Mouse (Mus musculus) thymus, adult 2 months (tissue): Measurements from ENCODE around the gene Fkbp1b. TPM values are rescaled to one million over a fixed set of nuclear protein-coding genes. Genes with fewer than 3 reads are reported as not detected.
"Not testable (repeated sequence)": the region's sequence is repeated elsewhere in the genome, so short reads cannot be mapped to it uniquely, and the experiment has no call there.

Experiments
- DNase-seq: peaks from one replicate; pipeline ENCODE4 v3.0.0; 2021
- H3K27ac ChIP-seq: fragments of 200-500 bp; 2 replicates; pipeline ENCODE4 v1.5.1; 2012; ENCODE audit warnings: low read length, control low read depth; ENCODE audit not compliant: control insufficient read depth, insufficient read depth
- H3K27me3 ChIP-seq: fragments of 200-500 bp; 2 replicates; pipeline ENCODE4 v1.6.1; 2012; ENCODE audit warnings: mild to moderate bottlenecking, low read length, moderate library complexity, mixed read lengths; ENCODE audit not compliant: control insufficient read depth, insufficient read depth
- H3K36me3 ChIP-seq: fragments of 200-500 bp; 2 replicates; pipeline ENCODE4 v1.6.1; 2012; ENCODE audit warnings: mild to moderate bottlenecking, low read length, moderate library complexity; ENCODE audit not compliant: control insufficient read depth, insufficient read depth
- H3K4me1 ChIP-seq: fragments of 200-500 bp; replicated peaks from 2 replicates; pipeline ENCODE4 v1.6.1; 2012; ENCODE audit warnings: low read length; ENCODE audit not compliant: control insufficient read depth, insufficient read depth
- H3K4me3 ChIP-seq: fragments of 200-500 bp; 2 replicates; pipeline ENCODE4 v1.5.1; 2012; ENCODE audit warnings: mild to moderate bottlenecking, low read length, control low read depth, moderate library complexity; ENCODE audit not compliant: control insufficient read depth, insufficient read depth
- CTCF ChIP-seq: fragments of 200-500 bp; IDR thresholded peaks from 2 replicates; pipeline ENCODE4 v1.5.1; 2012; ENCODE audit warnings: mild to moderate bottlenecking, control low read depth, low read length, moderate library complexity, borderline replicate concordance; ENCODE audit not compliant: control insufficient read depth, poor library complexity, insufficient read depth; ENCODE audit errors: extremely low read depth
- POLR2A ChIP-seq: fragments of 200-500 bp; IDR thresholded peaks from 2 replicates; pipeline ENCODE4 v1.6.1; 2012; ENCODE audit warnings: mild to moderate bottlenecking, low read length, control low read depth, moderate library complexity; ENCODE audit not compliant: control insufficient read depth, poor library complexity, insufficient read depth; ENCODE audit errors: extremely low read depth
- WGBS: fragments of 180-500 bp; shearing (Covaris S2); methylation state at CpG from one replicate; pipeline ENCODE4 v1.1.7; 2018; 5-methylcytosine and 5-hydroxymethylcytosine counted together
- polyA plus RNA-seq: library from polyadenylated mRNA; depleted of rRNA; stranded (reverse); fragments of >200 nt; gene quantifications from 2 replicates; pipeline ENCODE4 v1.2.3, GENCODE M21; 2012

The Fkbp1b gene
- polyA plus RNA-seq, 1 experiment, result 3.7 TPM

- Histone ChIP-seq H3K27me3 (no peaks in the 10 kb centered on the region), H3K27ac (no peak overlapping the region), H3K4me1 (no peaks in the 10 kb centered on the region), H3K36me3 (peaks cover 36% of the 10 kb centered on the region), H3K4me3 (no peak overlapping the region)
- WGBS, result 92% methylated on average over 3 of the region's 3 CpGs
- DNase-seq, result no peak
- TF ChIP-seq POLR2A (no peak), CTCF (no peak)
Measured at GRCm38 (mm10) chr12:4827256-4827655, 14.1 kb downstream of the Fkbp1b start.

DNA sequence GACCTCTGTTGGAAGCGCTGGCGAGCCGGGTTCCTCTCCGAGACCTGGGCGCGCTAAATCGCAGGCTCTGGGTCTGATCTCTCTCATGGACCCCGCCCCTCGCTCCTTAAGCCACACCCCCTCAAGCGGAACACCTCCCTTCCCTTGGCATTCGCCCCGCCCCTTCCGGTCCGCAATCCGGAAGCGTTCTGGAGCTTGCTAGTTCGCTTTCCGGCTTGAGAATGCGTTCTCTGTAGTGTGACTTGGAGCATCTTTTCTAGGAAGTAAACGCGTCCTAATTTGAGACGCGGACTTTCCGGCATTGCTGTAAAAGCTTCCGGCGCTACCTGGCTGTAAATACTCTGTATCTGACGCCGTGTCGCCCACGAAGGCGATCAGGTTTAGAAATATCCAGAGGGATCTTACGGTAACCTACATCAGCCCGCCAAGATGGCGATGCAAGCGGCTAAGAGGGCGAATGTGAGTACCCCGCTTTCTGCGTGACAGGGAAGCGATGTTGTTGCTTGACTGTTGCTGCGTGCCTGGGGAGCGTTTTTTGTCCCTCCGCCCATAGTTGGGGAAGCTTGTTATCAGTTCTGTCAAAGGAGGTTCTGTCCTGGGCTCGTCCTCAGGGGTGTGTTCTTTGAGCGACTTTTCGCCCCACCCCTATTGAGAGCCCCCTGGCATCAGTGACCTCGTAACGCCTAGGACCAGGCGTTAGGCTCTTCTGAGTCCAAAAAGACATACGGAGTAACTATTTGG, 23.9 kb downstream of the Fkbp1b start, which contains the start of gene Sf3b6:
Gene Sf3b6, plus strand, starts transcription at position 184 of the 741 bp plus-strand sequence.
- Histone ChIP-seq H3K4me3 (peak within 1 kb of the TSS; percentile 87), H3K36me3 (peaks cover 17% of the 10 kb centered on the region), H3K27ac (peak within 1 kb of the TSS; percentile 69), H3K27me3 (no peaks in the 10 kb centered on the region), H3K4me1 (peaks cover 2% of the 10 kb centered on the region; the same call in 1 of the 2 replicates)
- WGBS, result under 1% methylated on average over 49 of the region's 49 CpGs
- peak; percentile 100 for DNase-seq
- no peak for TF ChIP-seq CTCF
- peak; percentile 63 for TF ChIP-seq POLR2A

DNA sequence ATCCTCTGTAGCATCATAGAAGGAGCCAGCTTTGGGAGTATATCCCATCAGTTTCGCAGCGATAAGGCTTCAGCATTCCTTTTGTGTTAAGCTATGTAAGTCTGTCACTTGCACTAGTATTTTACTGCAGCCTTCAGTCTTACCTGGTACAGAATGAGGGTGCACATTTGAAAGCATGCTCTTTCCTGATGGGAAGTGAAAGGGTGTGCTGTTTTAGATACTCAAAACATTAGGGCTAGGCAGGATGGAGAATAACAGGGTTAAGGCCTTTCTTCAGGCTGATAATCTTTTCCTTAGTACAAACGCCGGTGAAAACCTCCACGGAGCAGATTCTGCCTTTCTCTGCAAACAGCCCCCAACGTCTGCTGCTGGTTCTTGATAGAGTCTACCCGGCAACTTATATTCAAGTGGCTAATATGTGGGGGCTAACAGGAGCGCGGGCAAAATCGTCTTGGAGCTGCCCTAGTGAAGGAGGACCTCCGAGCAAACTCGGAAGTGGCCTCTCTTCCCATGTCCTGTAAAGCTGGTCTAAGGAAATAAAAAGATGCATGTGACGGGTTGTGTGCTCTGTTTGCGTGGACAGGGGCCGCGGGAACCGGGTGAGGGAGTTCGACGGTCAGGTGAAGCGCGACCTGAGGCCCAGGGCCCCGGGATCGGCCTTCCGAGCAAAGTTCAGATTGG, 24.6 kb downstream of the Fkbp1b start:
- Histone ChIP-seq H3K36me3 (peaks cover 11% of the 10 kb centered on the region), H3K4me1 (peaks cover 2% of the 10 kb centered on the region; the same call in 1 of the 2 replicates), H3K27ac (peak overlapping the region; percentile 32; the same call in 1 of the 2 replicates), H3K27me3 (no peaks in the 10 kb centered on the region), H3K4me3 (peak overlapping the region; percentile 87)
- WGBS, result 8% methylated on average over 24 of the region's 24 CpGs
- no peak for TF ChIP-seq CTCF
- no peak for TF ChIP-seq POLR2A
- DNase-seq, result no peak

- Histone ChIP-seq H3K36me3 (no peaks in the 10 kb centered on the region), H3K27me3 (no peaks in the 10 kb centered on the region), H3K27ac (no peak overlapping the region), H3K4me3 (no peak overlapping the region), H3K4me1 (peaks cover 2% of the 10 kb centered on the region; the same call in 1 of the 2 replicates)
- 96% methylated on average over 4 of the region's 4 CpGs for WGBS
- TF ChIP-seq CTCF (no peak), POLR2A (no peak)
- DNase-seq, result no peak
Measured at GRCm38 (mm10) chr12:4813636-4814035, 27.8 kb downstream of the Fkbp1b start.

GRCm38 (mm10) chr12:4811705-4812104, 29.7 kb downstream of the Fkbp1b start:
- Histone ChIP-seq H3K4me1 (no peaks in the 10 kb centered on the region), H3K27me3 (no peaks in the 10 kb centered on the region), H3K36me3 (no peaks in the 10 kb centered on the region), H3K27ac (no peak overlapping the region), H3K4me3 (no peak overlapping the region)
- TF ChIP-seq CTCF (no peak), POLR2A (no peak)
- DNase-seq, result no peak
- WGBS, result 76% methylated on average over 3 of the region's 3 CpGs

DNA sequence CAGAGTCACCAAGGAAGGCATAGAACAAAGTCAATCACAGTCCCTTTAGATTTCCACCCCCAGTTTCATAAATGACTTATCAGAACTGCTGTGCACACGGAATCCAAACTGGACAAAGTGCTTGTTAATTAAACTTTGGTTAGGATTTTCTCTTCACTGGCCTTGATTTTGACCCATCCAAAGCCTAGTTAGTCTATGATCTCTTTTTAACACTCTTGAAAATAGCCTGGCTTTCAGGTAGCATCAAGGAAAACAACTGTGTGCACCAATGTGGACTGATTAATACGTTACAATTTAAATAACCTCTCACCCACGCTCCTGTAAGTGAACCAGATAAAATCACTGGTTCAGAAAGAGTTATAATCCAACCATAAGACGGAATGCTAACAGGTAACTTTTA, 30.4 kb downstream of the Fkbp1b start:
- no peak for DNase-seq

DNA sequence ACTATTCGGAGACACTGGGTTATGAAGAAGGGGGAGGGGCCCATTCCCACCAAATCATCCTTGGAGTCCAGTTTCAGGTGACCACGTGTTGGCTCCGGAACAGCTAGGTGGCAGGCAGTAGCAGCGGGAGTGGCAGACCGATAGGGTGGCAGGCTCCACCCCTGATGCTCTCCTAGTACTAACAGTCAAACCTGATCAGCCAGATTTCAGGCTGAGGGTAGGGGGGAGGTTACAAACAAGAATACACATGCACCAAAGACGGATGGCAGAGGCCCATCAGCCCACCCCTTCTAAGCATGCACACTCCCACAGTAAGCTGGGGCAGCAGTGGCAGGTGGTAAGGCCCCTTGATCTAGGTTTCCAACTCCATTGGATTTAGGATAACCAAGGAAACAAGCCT, 43.9 kb downstream of the Fkbp1b start:
- not testable (repeated sequence) for H3K4me1 ChIP-seq, H3K27ac ChIP-seq, DNase-seq, H3K4me3 ChIP-seq, H3K27me3 ChIP-seq, H3K36me3 ChIP-seq
- 84% methylated on average over 6 of the region's 6 CpGs for WGBS

More for the DNA sequence above, 30.4 kb downstream of the Fkbp1b start:
- no peaks in the 10 kb centered on the region for H3K4me1 ChIP-seq
- H3K36me3 ChIP-seq, result no peaks in the 10 kb centered on the region
- 91% methylated on average over 4 of the region's 4 CpGs for WGBS
- no peak overlapping the region for H3K4me3 ChIP-seq
- H3K27me3 ChIP-seq, result no peaks in the 10 kb centered on the region
- no peak for TF ChIP-seq POLR2A
- no peak overlapping the region for H3K27ac ChIP-seq
